Mouse (Mus musculus) embryonic facial prominence, embryonic 11.5 days (tissue): Measurements from ENCODE around the gene Tsn. TPM values are rescaled to one million over a fixed set of nuclear protein-coding genes. Genes with fewer than 3 reads are reported as not detected.

Experiments used
- ATAC-seq: fragments of 200-750 bp; cut with Nextera tagmentation; replicated peaks from 2 replicates; pipeline ENCODE4 v1.8.0; 2017; ENCODE audit warnings: low read depth; ENCODE audit not compliant: insufficient number of reproducible peaks, low FRiP score, low TSS enrichment
- DNase-seq: peaks from one replicate; pipeline ENCODE4 v3.0.0-alpha.2; 2015; ENCODE audit warnings: low spot score
- H3K27ac ChIP-seq: fragments of 300-500 bp; sonication (generic); replicated peaks from 2 replicates; pipeline ENCODE4 v1.5.1; 2014; ENCODE audit warnings: mild to moderate bottlenecking, low read depth, low read length, control low read depth
- H3K27me3 ChIP-seq: fragments of 300-500 bp; sonication (generic); 2 replicates; pipeline ENCODE4 v1.6.1; 2014; ENCODE audit warnings: mild to moderate bottlenecking, low read length, moderate library complexity, mixed read lengths; ENCODE audit not compliant: control insufficient read depth, insufficient read depth
- H3K36me3 ChIP-seq: fragments of 300-500 bp; sonication (generic); replicated peaks from 2 replicates; pipeline ENCODE4 v1.6.1; 2014; ENCODE audit warnings: low read depth, mild to moderate bottlenecking, low read length, moderate library complexity, mixed read lengths; ENCODE audit not compliant: control insufficient read depth, insufficient read depth
- H3K4me1 ChIP-seq: fragments of 300-500 bp; sonication (generic); 2 replicates; pipeline ENCODE4 v1.6.1; 2014; ENCODE audit warnings: low read length, mixed read lengths; ENCODE audit not compliant: control insufficient read depth, insufficient read depth
- H3K4me2 ChIP-seq: fragments of 300-500 bp; sonication (generic); 2 replicates; pipeline ENCODE4 v1.6.1; 2014; ENCODE audit warnings: low read depth, mild to moderate bottlenecking, control low read depth, low read length, moderate library complexity
- H3K4me3 ChIP-seq: fragments of 300-500 bp; sonication (generic); 2 replicates; pipeline ENCODE4 v1.5.1; 2014; ENCODE audit warnings: low read depth, low read length, control low read depth
- H3K9ac ChIP-seq: fragments of 300-500 bp; sonication (generic); replicated peaks from 2 replicates; pipeline ENCODE4 v1.6.1; 2014; ENCODE audit warnings: mild to moderate bottlenecking, control low read depth, low read length
- H3K9me3 ChIP-seq: fragments of 300-500 bp; sonication (generic); replicated peaks from 2 replicates; pipeline ENCODE4 v1.6.1; 2016; ENCODE audit warnings: mild to moderate bottlenecking, low read length, inconsistent platforms, mixed read lengths; ENCODE audit not compliant: control insufficient read depth
- WGBS: fragments of 180-500 bp; shearing (Covaris S2); extraction: QIAGEN DNeasy Blood & Tissue Kit; methylation state at CpG from one replicate; pipeline ENCODE4 v1.1.7; 2014; 5-methylcytosine and 5-hydroxymethylcytosine counted together
- polyA plus RNA-seq: library from polyadenylated mRNA; unstranded; fragments of >200 nt; fragmentation: Nextera tagmentation; extraction: Ambion mirVana; gene quantifications from 2 replicates; pipeline ENCODE4 v1.2.1, GENCODE M21; 2014

The Tsn gene
- 403 and 411 TPM in 2 replicates for polyA plus RNA-seq

DNA sequence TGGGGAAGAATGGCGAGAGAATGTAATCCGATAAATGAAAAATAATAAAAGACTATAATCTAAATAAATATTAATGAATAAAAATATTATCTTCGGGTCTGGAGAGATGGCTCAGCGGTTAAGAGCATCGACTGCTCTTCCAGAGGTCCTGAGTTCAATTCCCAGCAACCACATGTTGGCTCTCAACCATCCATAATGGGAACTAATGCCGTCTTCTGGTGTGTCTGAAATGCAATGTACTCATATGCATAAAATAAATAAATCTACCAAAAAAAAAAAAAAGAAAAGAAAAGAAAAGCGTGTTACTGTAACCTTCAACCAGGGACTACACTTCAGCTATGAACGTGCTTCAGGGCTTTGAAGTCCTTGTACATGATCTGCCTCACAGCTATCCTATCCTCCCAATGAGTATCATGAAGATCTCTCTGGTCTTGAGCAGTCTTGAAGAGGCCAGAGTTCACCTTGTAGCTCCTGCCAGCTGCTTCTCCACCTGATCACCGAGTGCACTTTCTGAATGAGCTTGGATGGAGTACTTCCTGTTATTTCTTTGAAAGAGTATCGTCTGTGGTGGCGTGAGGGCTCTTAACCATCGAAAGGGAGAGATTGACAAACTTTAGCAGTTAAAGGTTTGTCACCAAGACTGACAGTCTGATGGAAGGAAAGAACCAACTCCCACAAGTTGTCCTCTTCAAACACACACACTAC is at the start of gene Tsn:
Tsn (minus strand) TSS at position 118 of the 705 bp plus-strand sequence.
- Histone ChIP-seq H3K36me3 (no peaks in the 10 kb centered on the region), H3K4me1 (no peaks in the 10 kb centered on the region), H3K9ac (peak within 1 kb of the TSS; percentile 81), H3K4me3 (peak within 1 kb of the TSS; percentile 79), H3K9me3 (no peaks in the 10 kb centered on the region), H3K27me3 (no peaks in the 10 kb centered on the region), H3K4me2 (peak within 1 kb of the TSS; percentile 56), H3K27ac (peak within 1 kb of the TSS; percentile 78)
- DNase-seq (peak; percentile 9), ATAC-seq (peak; percentile 15; the same call in 1 of the 2 replicates)
- WGBS = 53% methylated on average over 12 of the region's 12 CpGs

DNA sequence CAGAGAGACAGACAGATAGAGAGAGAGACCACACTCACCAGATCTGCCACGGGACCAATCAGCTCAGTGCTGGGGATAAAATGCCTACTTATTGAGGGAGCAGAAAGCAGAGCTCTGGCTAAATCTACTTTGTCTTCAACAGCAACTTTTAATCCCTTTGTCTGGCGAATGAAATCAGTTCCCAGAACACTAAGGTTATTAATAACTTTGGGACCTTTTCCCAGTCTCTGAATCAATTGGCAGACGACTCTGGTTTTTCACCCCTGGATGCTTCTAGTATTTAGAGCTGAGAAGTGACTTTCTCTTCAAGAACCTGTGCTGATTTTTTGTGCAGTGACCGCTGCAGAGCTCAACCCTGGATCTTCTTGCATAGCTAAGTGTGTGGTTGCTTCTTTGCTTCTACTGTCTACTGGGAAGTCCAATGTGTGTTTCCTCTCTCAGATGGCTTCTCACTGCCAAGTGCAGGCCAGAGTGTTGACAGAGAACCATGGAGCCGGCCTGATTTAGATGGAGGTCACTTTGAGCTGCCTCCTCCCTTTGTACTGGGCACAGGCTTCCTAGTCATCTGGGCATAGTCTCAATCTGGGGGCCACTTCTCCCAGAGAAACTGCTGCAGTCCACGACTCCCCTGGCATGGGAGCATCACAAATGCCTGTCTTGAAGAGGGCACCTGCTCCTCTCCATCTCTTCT is 47.7 kb upstream of the Tsn start:
- Histone ChIP-seq H3K4me2 (no peak overlapping the region), H3K4me1 (no peaks in the 10 kb centered on the region), H3K36me3 (no peaks in the 10 kb centered on the region), H3K27ac (no peak overlapping the region), H3K4me3 (no peak overlapping the region), H3K9ac (no peak overlapping the region), H3K9me3 (no peaks in the 10 kb centered on the region), H3K27me3 (no peaks in the 10 kb centered on the region)
- DNase-seq (no peak), ATAC-seq (no peak)
- WGBS = 80% methylated on average over 6 of the region's 6 CpGs

DNA sequence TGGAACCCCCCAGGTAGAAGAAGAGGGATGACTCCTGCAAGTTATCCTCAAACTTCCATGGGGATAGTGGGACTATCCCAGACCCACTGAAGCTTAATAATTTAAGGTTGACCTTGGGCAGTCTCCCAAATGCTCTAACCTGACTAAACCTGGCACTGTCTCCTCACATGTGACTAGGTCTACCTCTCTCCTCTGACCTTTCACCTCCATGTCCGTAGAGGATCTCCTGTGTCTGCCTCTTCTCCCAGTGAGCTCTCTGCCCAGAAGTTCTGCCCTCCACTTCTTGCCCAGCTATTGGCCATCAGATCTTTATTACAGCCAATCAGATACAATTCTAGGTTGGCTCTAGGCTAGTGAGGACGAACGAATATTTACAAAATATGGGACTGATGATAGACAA is 38.4 kb upstream of the Tsn start:
- Histone ChIP-seq H3K27me3 (no peaks in the 10 kb centered on the region), H3K27ac (no peak overlapping the region), H3K4me1 (no peaks in the 10 kb centered on the region), H3K36me3 (no peaks in the 10 kb centered on the region), H3K9me3 (no peaks in the 10 kb centered on the region), H3K9ac (no peak overlapping the region), H3K4me2 (no peak overlapping the region), H3K4me3 (no peak overlapping the region)
- DNase-seq (no peak), ATAC-seq (no peak)
- WGBS = 78% methylated on average over 3 of the region's 3 CpGs

DNA sequence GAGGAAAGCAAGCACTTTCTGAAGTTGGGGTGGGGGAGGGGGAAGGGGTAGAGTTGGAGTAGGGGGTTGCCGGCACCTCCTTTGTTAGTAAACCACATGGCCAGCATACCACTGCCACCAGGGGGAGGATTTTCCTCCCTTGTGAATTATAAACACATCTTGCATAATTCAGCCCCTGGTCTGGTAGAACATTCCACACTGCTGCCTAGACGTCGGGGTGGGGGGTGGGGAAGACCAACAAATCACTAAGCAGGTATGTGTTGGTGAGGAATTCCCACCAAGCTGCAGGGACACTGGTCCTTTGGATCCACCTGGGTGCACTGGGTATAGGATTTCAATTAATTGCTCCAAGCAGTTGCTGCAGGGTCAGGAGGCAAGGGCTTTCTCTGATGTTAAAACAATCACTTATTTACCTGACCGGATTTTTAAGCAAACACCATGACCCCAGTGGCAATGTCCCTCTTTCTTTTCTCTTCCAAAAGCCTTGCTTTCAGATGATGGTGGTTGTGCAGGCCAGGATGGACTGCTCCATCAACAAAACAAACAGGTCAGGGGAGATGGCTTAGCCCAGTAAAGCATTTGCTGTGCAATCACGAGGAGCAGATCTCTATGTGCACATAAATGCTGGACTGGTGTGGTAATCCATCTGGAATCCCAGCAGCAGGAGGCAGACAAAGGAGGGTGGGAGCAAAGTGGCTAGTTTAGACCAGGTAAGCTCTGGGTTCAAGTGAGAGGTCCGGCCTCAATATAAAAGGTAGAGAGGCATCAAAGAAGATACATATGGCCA is 32.3 kb upstream of the Tsn start:
- DNase-seq (peak; percentile 50), ATAC-seq (no peak)
- Histone ChIP-seq H3K4me2 (no peak overlapping the region), H3K4me3 (no peak overlapping the region), H3K9me3 (no peaks in the 10 kb centered on the region), H3K36me3 (no peaks in the 10 kb centered on the region), H3K27me3 (no peaks in the 10 kb centered on the region), H3K4me1 (no peaks in the 10 kb centered on the region), H3K27ac (no peak overlapping the region), H3K9ac (no peak overlapping the region)
- 28% methylated on average over 6 of the region's 6 CpGs for WGBS

DNA sequence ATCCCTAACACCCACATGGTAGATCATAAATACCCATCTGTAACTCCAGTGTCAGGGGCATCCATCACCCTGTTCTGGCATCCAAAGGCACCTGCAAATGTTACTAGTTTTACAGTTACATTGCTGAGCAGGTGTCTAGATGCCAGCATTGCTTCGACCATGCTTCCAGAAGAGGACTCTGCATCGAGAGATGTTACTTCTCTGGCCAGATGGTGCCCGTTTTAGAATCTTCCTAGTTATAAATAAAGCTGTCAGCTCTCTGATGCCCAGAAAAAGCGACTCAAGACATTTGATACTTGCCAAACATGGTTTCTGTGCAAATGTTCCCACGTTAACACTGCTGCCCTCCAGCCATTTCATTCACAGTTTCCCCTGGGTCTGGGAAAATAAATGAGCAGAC is 26.4 kb upstream of the Tsn start:
- no peaks in the 10 kb centered on the region for H3K9me3 ChIP-seq
- H3K4me1 ChIP-seq = no peaks in the 10 kb centered on the region
- DNase-seq (no peak), ATAC-seq (no peak)
- 73% methylated on average over 5 of the region's 5 CpGs for WGBS
- no peaks in the 10 kb centered on the region for H3K27me3 ChIP-seq
- no peak overlapping the region for H3K9ac ChIP-seq
- no peak overlapping the region for H3K4me3 ChIP-seq
- H3K36me3 ChIP-seq = peaks cover 2% of the 10 kb centered on the region; the same call in 1 of the 2 replicates
- no peak overlapping the region for H3K27ac ChIP-seq
- no peak overlapping the region for H3K4me2 ChIP-seq

DNA sequence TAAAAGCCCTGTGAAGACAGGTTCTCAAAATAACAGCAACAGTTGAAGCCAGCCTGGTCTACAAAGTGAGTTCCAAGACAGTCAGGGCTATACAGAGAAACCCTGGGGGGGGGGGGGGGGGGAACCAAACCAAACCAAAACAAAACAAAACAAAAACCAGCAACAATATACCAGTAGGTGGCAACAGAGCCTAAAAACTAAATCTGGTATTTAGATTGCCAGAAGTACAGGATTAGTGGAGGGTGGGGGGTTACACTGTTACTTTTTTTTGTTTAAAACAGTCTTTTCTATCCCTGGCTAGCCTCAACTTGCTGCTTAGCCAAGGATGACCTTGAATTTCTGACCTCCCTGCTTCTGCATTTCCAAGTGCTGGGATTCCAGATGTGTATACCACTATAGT is 24.3 kb upstream of the Tsn start:
- no peak overlapping the region for H3K4me3 ChIP-seq
- no peak overlapping the region for H3K4me2 ChIP-seq
- peak; percentile 14 for DNase-seq
- H3K27ac ChIP-seq = no peak overlapping the region
- no peak for ATAC-seq
- no peaks in the 10 kb centered on the region for H3K9me3 ChIP-seq
- no peaks in the 10 kb centered on the region for H3K4me1 ChIP-seq
- H3K9ac ChIP-seq = no peak overlapping the region
- H3K27me3 ChIP-seq = no peaks in the 10 kb centered on the region
- peaks cover 2% of the 10 kb centered on the region; the same call in 1 of the 2 replicates for H3K36me3 ChIP-seq

DNA sequence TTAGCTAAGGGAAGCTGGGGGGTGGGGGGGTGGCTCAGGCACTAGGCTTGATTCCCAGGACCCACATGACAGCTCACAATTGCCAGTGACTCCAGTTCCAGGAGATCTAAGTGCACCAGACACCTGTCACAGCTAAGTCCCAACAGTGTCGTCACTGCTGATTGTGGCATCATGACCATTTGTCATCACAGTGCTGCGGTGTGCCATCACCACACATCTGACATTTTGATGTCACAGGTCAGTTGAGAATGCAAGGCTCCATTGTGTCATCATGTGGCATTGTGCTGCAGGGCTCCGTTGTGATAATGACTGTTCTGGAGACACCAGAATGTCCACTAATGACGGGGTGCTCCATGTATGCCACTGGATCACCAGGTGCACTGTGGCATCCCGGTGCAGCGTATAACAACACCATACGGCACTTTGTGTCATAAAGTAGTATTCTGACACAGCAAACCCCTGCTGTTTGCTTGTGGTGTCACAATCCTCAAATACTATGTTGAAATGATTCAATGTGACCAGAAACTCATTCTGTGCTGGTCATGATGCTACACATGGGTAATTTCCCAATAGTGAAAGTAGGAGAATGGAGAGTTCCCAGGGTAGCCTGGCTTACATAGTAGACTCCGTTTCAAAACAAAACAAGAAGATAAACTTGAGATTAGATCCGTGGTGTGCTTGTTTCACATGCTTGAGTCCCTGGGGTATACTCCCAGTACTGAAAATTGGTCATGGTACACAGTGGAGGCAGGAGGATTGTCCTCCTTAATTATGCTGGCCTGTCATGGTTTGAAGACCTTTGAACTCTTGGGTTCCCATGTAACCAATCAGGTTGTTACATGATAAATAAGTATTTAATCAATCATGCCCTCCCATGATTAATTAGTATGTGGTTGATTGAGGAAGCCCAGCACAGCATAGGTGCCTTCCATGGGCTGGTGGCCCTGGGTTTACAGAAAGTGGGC is 23.5 kb upstream of the Tsn start:
- no peaks in the 10 kb centered on the region for H3K4me1 ChIP-seq
- DNase-seq = no peak
- H3K4me2 ChIP-seq = no peak overlapping the region
- no peak overlapping the region for H3K4me3 ChIP-seq
- H3K9me3 ChIP-seq = no peaks in the 10 kb centered on the region
- H3K9ac ChIP-seq = no peak overlapping the region
- peaks cover 2% of the 10 kb centered on the region; the same call in 1 of the 2 replicates for H3K36me3 ChIP-seq
- H3K27me3 ChIP-seq = no peaks in the 10 kb centered on the region
- no peak overlapping the region for H3K27ac ChIP-seq
- no peak; the same call in 1 of the 2 replicates for ATAC-seq
- WGBS = 87% methylated on average over 9 of the region's 9 CpGs
